Mouse (Mus musculus) MEL (cell line): ENCODE results near the gene Ggps1. TPM values are rescaled to one million over a fixed set of nuclear protein-coding genes. Genes with fewer than 3 reads are reported as not detected.

Experiments used
- DNase-seq: peaks from one replicate; pipeline ENCODE4 v3.0.0; 2011; ENCODE audit warnings: low read depth, low spot score
- H3K27ac ChIP-seq: 2 replicates; pipeline ENCODE4 v1.5.1; 2012; ENCODE audit warnings: low read depth, mild to moderate bottlenecking, control low read depth, low read length, moderate library complexity; ENCODE audit not compliant: control insufficient read depth
- H3K27me3 ChIP-seq, 2 experiments: fragments of 150-350 bp in 1 of 2; sonication (generic) in 1 of 2; 2 replicates each; pipeline ENCODE4 v1.6.1; 2012; ENCODE audit warnings: low read length in 2 of 2, mild to moderate bottlenecking in 2 of 2, improper control_type of control experiment in 1 of 2, moderate library complexity in 1 of 2; ENCODE audit not compliant: insufficient read depth in 2 of 2, control insufficient read depth in 1 of 2
- H3K36me3 ChIP-seq, 2 experiments: 2 replicates each; pipeline ENCODE4 v1.6.1; 2012 to 2014; ENCODE audit warnings: low read length in 2 of 2, improper control_type of control experiment in 1 of 2, inconsistent platforms in 1 of 2, mild to moderate bottlenecking in 1 of 2; ENCODE audit not compliant: insufficient read depth in 2 of 2, control insufficient read depth in 1 of 2
- H3K4me1 ChIP-seq, 2 experiments: fragments of 150-350 bp in 1 of 2; sonication (generic) in 1 of 2; 2 replicates each; pipeline ENCODE4 v1.6.1; 2012; ENCODE audit warnings: low read length in 2 of 2, improper control_type of control experiment in 1 of 2, mild to moderate bottlenecking in 1 of 2; ENCODE audit not compliant: insufficient read depth in 2 of 2, control insufficient read depth in 1 of 2
- H3K4me3 ChIP-seq, 2 experiments: fragments of 150-350 bp in 1 of 2; sonication (generic) in 1 of 2; 2 replicates each; pipeline ENCODE4 v1.5.1; 2012; ENCODE audit warnings: low read depth in 2 of 2, low read length in 2 of 2, mild to moderate bottlenecking in 2 of 2, moderate library complexity in 2 of 2, control low read depth in 1 of 2, improper control_type of control experiment in 1 of 2; ENCODE audit not compliant: control insufficient read depth in 1 of 2, insufficient read depth in 1 of 2
- H3K79me2 ChIP-seq: 2 replicates; pipeline ENCODE4 v1.6.1; 2012; ENCODE audit warnings: mild to moderate bottlenecking, low read length, moderate library complexity; ENCODE audit not compliant: control insufficient read depth, poor library complexity, insufficient read depth
- H3K9ac ChIP-seq: 2 replicates; pipeline ENCODE4 v1.6.1; 2012; ENCODE audit warnings: low read depth, mild to moderate bottlenecking, control low read depth, low read length, moderate library complexity; ENCODE audit not compliant: control insufficient read depth, poor library complexity, severe bottlenecking
- H3K9me3 ChIP-seq: fragments of 150-350 bp; sonication (generic); replicated peaks from 2 replicates; pipeline ENCODE4 v1.6.1; 2012; ENCODE audit warnings: mild to moderate bottlenecking, low read length, improper control_type of control experiment, moderate library complexity; ENCODE audit not compliant: insufficient read depth
- CHD1 ChIP-seq: IDR thresholded peaks from 2 replicates; pipeline ENCODE4 v1.6.1; 2012; ENCODE audit warnings: low read depth, mild to moderate bottlenecking, inconsistent platforms, low read length, improper control_type of control experiment
- CTCF ChIP-seq, 3 experiments: IDR thresholded peaks in 2 of 3; conservative IDR thresholded peaks in 1 of 3; 2 replicates each; pipeline ENCODE4 v1.5.1; 2011 to 2012; ENCODE audit warnings: low read length in 3 of 3, low read depth in 2 of 3, mild to moderate bottlenecking in 2 of 3, improper control_type of control experiment in 1 of 3, inconsistent platforms in 1 of 3, mixed read lengths in 1 of 3, moderate library complexity in 1 of 3; ENCODE audit not compliant: control insufficient read depth in 1 of 3, insufficient read depth in 1 of 3, poor library complexity in 1 of 3, severe bottlenecking in 1 of 3
- E2F4 ChIP-seq: IDR thresholded peaks from 2 replicates; pipeline ENCODE4 v1.6.1; 2011; ENCODE audit warnings: low read depth, low read length, improper control_type of control experiment, borderline replicate concordance
- EP300 ChIP-seq, 2 experiments: IDR thresholded peaks; 2 replicates each; pipeline ENCODE4 v1.6.1; 2011; ENCODE audit warnings: improper control_type of control experiment in 2 of 2, low read length in 2 of 2, low read depth in 1 of 2, mild to moderate bottlenecking in 1 of 2
- GABPA ChIP-seq: IDR thresholded peaks from 2 replicates; pipeline ENCODE4 v1.6.1; 2012; ENCODE audit warnings: low read depth, mild to moderate bottlenecking, inconsistent platforms, low read length, improper control_type of control experiment, moderate library complexity
- GATA1 ChIP-seq: IDR thresholded peaks from 2 replicates; pipeline ENCODE4 v1.6.1; 2011; ENCODE audit warnings: low read depth, low read length, improper control_type of control experiment
- JUND ChIP-seq: IDR thresholded peaks from 2 replicates; pipeline ENCODE4 v1.6.1; 2011; ENCODE audit warnings: low read depth, mild to moderate bottlenecking, improper control_type of control experiment, low read length
- MAFK ChIP-seq: IDR thresholded peaks from 2 replicates; pipeline ENCODE4 v1.6.1; 2011; ENCODE audit warnings: low read depth, mild to moderate bottlenecking, low read length, improper control_type of control experiment, borderline replicate concordance
- MAZ ChIP-seq: IDR thresholded peaks from 2 replicates; pipeline ENCODE4 v1.6.1; 2012; ENCODE audit warnings: low read depth, mild to moderate bottlenecking, inconsistent platforms, low read length, improper control_type of control experiment
- MYC ChIP-seq: IDR thresholded peaks from 2 replicates; pipeline ENCODE4 v1.6.1; 2011; ENCODE audit warnings: low read depth, mild to moderate bottlenecking, low read length, improper control_type of control experiment, moderate library complexity
- NELFE ChIP-seq: IDR thresholded peaks from 2 replicates; pipeline ENCODE4 v1.6.1; 2011; ENCODE audit warnings: low read depth, low read length, improper control_type of control experiment
- POLR2AphosphoS5 ChIP-seq: IDR thresholded peaks from 2 replicates; pipeline ENCODE4 v1.6.1; 2012; ENCODE audit warnings: low read depth, borderline replicate concordance, mild to moderate bottlenecking, inconsistent platforms, low read length, moderate library complexity, mixed read lengths
- RAD21 ChIP-seq: IDR thresholded peaks from 2 replicates; pipeline ENCODE4 v1.6.1; 2011; ENCODE audit warnings: mild to moderate bottlenecking, low read depth, low read length, improper control_type of control experiment
- RCOR1 ChIP-seq: IDR thresholded peaks from 2 replicates; pipeline ENCODE4 v1.6.1; 2012; ENCODE audit warnings: low read depth, mild to moderate bottlenecking, inconsistent platforms, low read length, improper control_type of control experiment
- SMC3 ChIP-seq: IDR thresholded peaks from 2 replicates; pipeline ENCODE4 v1.6.1; 2011; ENCODE audit warnings: low read depth, low read length, improper control_type of control experiment
- TAL1 ChIP-seq: IDR thresholded peaks from 2 replicates; pipeline ENCODE4 v1.6.1; 2012; ENCODE audit warnings: mild to moderate bottlenecking, inconsistent platforms, low read length, moderate library complexity, mixed read lengths
- TBP ChIP-seq: IDR thresholded peaks from 2 replicates; pipeline ENCODE4 v1.8.0; 2011; ENCODE audit warnings: low read depth, low read length, improper control_type of control experiment
- TCF12 ChIP-seq: IDR thresholded peaks from 2 replicates; pipeline ENCODE4 v1.6.1; 2014; ENCODE audit warnings: low read depth, mild to moderate bottlenecking, inconsistent platforms, low read length, improper control_type of control experiment, moderate library complexity
- ZC3H11A ChIP-seq: IDR thresholded peaks from 2 replicates; pipeline ENCODE4 v1.6.1; 2012; ENCODE audit warnings: low read depth, mild to moderate bottlenecking, inconsistent platforms, low read length, improper control_type of control experiment
- ZKSCAN1 ChIP-seq: IDR thresholded peaks from 2 replicates; pipeline ENCODE4 v1.6.1; 2012; ENCODE audit warnings: low read depth, mild to moderate bottlenecking, inconsistent platforms, low read length, improper control_type of control experiment, moderate library complexity
- ZMIZ1 ChIP-seq: IDR thresholded peaks from 2 replicates; pipeline ENCODE4 v1.6.1; 2012; ENCODE audit warnings: low read depth, mild to moderate bottlenecking, inconsistent platforms, low read length, improper control_type of control experiment, moderate library complexity
- ZNF384 ChIP-seq: IDR thresholded peaks from 2 replicates; pipeline ENCODE4 v1.6.1; 2012; ENCODE audit warnings: low read depth, mild to moderate bottlenecking, inconsistent platforms, low read length, improper control_type of control experiment
- polyA plus RNA-seq, 2 experiments: library from polyadenylated mRNA; stranded (reverse) in 1 of 2; unstranded in 1 of 2; fragments of >175 nt in 1 of 2; fragments of >200 nt in 1 of 2; gene quantifications; 2 replicates each; pipeline versions ENCODE4 v1.2.1 to v1.2.4; 2012; ENCODE audit warnings: low replicate concordance in 2 of 2, low read depth in 1 of 2; ENCODE audit not compliant: insufficient read length in 2 of 2, insufficient read depth in 1 of 2, missing spikeins in 1 of 2
- total RNA-seq: library from RNA; depleted of rRNA; stranded (reverse); fragments of 300-350 nt; gene quantifications from 2 replicates; pipeline ENCODE4 v1.2.3, GENCODE M21; 2012

Ggps1 gene
- total and polyA plus RNA-seq, 3 experiments: 23.3 to 31.3 TPM; not detected in 1

- DNase-seq: no peak
- H3K79me2 ChIP-seq: no peaks in the 10 kb centered on the region
- H3K36me3 ChIP-seq: peaks cover 2 to 19% of the 10 kb centered on the region in 2 experiments; a peak in 3 of 4 replicates
- no peaks in the 10 kb centered on the region for H3K4me1 ChIP-seq
- H3K27ac ChIP-seq: no peak overlapping the region
- H3K9ac ChIP-seq: no peak overlapping the region
- no peaks in the 10 kb centered on the region for H3K9me3 ChIP-seq
- H3K4me3 ChIP-seq: no peak overlapping the region
- no peaks in the 10 kb centered on the region for H3K27me3 ChIP-seq
- no peak for TF ChIP-seq CHD1
- no peak for TF ChIP-seq JUND
- no peak for TF ChIP-seq E2F4
- no peak for TF ChIP-seq ZMIZ1
- TF ChIP-seq NELFE: no peak
- TF ChIP-seq CTCF (IDR thresholded peaks at IDR 0.05 in 2 of 3, conservative IDR thresholded peaks at IDR 0.05 in 1 of 3; ENCODE audit: control insufficient read depth in 1 of 3, insufficient read depth in 1 of 3, low read depth in 2 of 3, low read length in 3 of 3, poor library complexity in 1 of 3, severe bottlenecking in 1 of 3): no peak
- no peak for TF ChIP-seq SMC3
- no peak for TF ChIP-seq GABPA
- no peak for TF ChIP-seq ZNF384
- no peak for TF ChIP-seq RAD21
- no peak for TF ChIP-seq POLR2AphosphoS5
- no peak for TF ChIP-seq TAL1
- TF ChIP-seq GATA1: no peak
- TF ChIP-seq MAFK: no peak
Measured at GRCm38 (mm10) chr13:14049878-14050277, 13.4 kb downstream of the Ggps1 start.

- Histone ChIP-seq H3K9ac (no peak overlapping the region), H3K9me3 (no peaks in the 10 kb centered on the region), H3K27ac (no peak overlapping the region), H3K79me2 (no peaks in the 10 kb centered on the region; the same call in 1 of the 2 replicates), H3K4me3 (no peak overlapping the region), H3K27me3 (no peaks in the 10 kb centered on the region), H3K36me3 (peaks cover 0 to 8% of the 10 kb centered on the region in 2 experiments; a peak in 3 of 4 replicates), H3K4me1 (peaks cover 2 to 6% of the 10 kb centered on the region in 2 experiments; a peak in 3 of 4 replicates)
- DNase-seq: peak; percentile 46
- no peak for TF ChIP-seq MAZ
- TF ChIP-seq GATA1: peak; percentile 82
- TF ChIP-seq MAFK: no peak
- TF ChIP-seq TCF12: peak; percentile 90
- no peak for TF ChIP-seq ZKSCAN1
- TF ChIP-seq TAL1: peak; percentile 84
- peak; percentile 48; the same call in 1 of the 2 replicates for TF ChIP-seq MYC
- TF ChIP-seq ZC3H11A: no peak
- TF ChIP-seq RCOR1: peak; percentile 94
- TF ChIP-seq EP300 (IDR thresholded peaks at IDR 0.05; ENCODE audit: low read depth in 1 of 2, low read length in 2 of 2): peak; percentile 54 to 76; a peak in 3 of 4 replicates
- TF ChIP-seq TBP: peak; percentile 26; the same call in 1 of the 2 replicates
Measured at GRCm38 (mm10) chr13:14044521-14044920, 18.8 kb downstream of the Ggps1 start.
